Mouse (Mus musculus) liver, embryonic 13.5 days (tissue): ENCODE measurements at regions not wholly inside any gene's neighbourhood (a gene's known extent, or its start where the extent isn't known, plus 50 kb on each side); places are given as distances from the start of the nearest gene placed in this dataset.
"Not testable (repeated sequence)": the region's sequence is repeated elsewhere in the genome, so short reads cannot be mapped to it uniquely, and the experiment has no call there.

Experiments
- ATAC-seq: fragments of 200-750 bp; cut with Nextera tagmentation; 2 replicates; pipeline ENCODE4 v1.8.0; 2017; ENCODE audit warnings: low read depth, mild to moderate bottlenecking, moderate number of reproducible peaks, moderate library complexity
- DNase-seq: peaks from one replicate; pipeline ENCODE4 v3.0.0; 2022
- H3K27ac ChIP-seq: fragments of 300-500 bp; sonication (generic); 2 replicates; pipeline ENCODE4 v1.5.1; 2015; ENCODE audit warnings: moderate library complexity, mild to moderate bottlenecking, inconsistent platforms
- H3K27me3 ChIP-seq: fragments of 300-500 bp; sonication (generic); 2 replicates; pipeline ENCODE4 v1.6.1; 2015; ENCODE audit warnings: mild to moderate bottlenecking, inconsistent platforms
- H3K36me3 ChIP-seq: fragments of 300-500 bp; sonication (generic); 2 replicates; pipeline ENCODE4 v1.6.1; 2015; ENCODE audit warnings: mild to moderate bottlenecking, inconsistent platforms
- H3K4me1 ChIP-seq: fragments of 300-500 bp; sonication (generic); replicated peaks from 2 replicates; pipeline ENCODE4 v1.6.1; 2015; ENCODE audit warnings: inconsistent platforms
- H3K4me2 ChIP-seq: fragments of 300-500 bp; sonication (generic); 2 replicates; pipeline ENCODE4 v1.6.1; 2015; ENCODE audit warnings: inconsistent platforms, mild to moderate bottlenecking, moderate library complexity
- H3K4me3 ChIP-seq: fragments of 300-500 bp; sonication (generic); replicated peaks from 2 replicates; pipeline ENCODE4 v1.5.1; 2015; ENCODE audit warnings: mild to moderate bottlenecking, inconsistent platforms
- H3K9ac ChIP-seq: fragments of 300-500 bp; sonication (generic); 2 replicates; pipeline ENCODE4 v1.6.1; 2015; ENCODE audit warnings: mild to moderate bottlenecking, inconsistent platforms
- H3K9me3 ChIP-seq: fragments of 300-500 bp; sonication (generic); replicated peaks from 2 replicates; pipeline ENCODE4 v1.6.1; 2016; ENCODE audit warnings: inconsistent platforms
- WGBS: fragments of 180-500 bp; shearing (Covaris S2); methylation state at CpG from one replicate; pipeline ENCODE4 v1.1.7; 2015; ENCODE audit not compliant: insufficient replicate concordance; 5-methylcytosine and 5-hydroxymethylcytosine counted together

GRCm38 (mm10) chr6:50823220-50823910, 169.1 kb upstream of the Npvf start:
- H3K9me3 ChIP-seq: no peaks in the 10 kb centered on the region; the same call in 1 of the 2 replicates
- H3K9ac ChIP-seq: no peak overlapping the region
- ATAC-seq (no peak), DNase-seq (no peak)
- peaks cover 33% of the 10 kb centered on the region for H3K27me3 ChIP-seq
- no peak overlapping the region for H3K4me3 ChIP-seq
- no peak overlapping the region for H3K27ac ChIP-seq
- H3K4me2 ChIP-seq: no peak overlapping the region
- no peaks in the 10 kb centered on the region for H3K4me1 ChIP-seq
- WGBS: 6% methylated on average over 18 of the region's 18 CpGs
- no peaks in the 10 kb centered on the region for H3K36me3 ChIP-seq

DNA sequence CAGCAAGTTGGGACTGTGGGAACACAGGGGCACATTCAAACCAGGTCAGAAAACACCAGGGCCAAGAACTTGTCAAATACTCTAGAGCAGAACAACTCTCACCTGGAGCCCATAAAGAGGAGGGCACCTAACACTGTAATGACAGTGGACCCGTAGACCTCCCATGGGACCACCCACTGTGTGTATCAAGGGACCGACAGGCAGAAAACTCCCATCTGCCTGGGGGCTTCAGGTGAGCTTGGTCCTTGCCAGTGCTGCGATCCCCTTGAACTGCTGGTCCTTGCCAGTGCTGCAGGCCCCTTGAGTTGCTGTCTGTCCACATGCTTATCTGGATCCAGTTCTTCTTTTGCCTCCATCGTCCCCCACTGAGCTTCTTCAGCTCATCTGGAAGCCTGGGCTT, 170.2 kb upstream of the Npvf start:
- no peak overlapping the region for H3K4me3 ChIP-seq
- 55% methylated on average over 4 of the region's 4 CpGs for WGBS
- H3K9me3 ChIP-seq: no peaks in the 10 kb centered on the region; the same call in 1 of the 2 replicates
- H3K9ac ChIP-seq: no peak overlapping the region
- no peak overlapping the region for H3K4me2 ChIP-seq
- H3K27me3 ChIP-seq: peaks cover 33% of the 10 kb centered on the region
- H3K36me3 ChIP-seq: no peaks in the 10 kb centered on the region
- H3K27ac ChIP-seq: no peak overlapping the region
- H3K4me1 ChIP-seq: no peaks in the 10 kb centered on the region
- DNase-seq: no peak
- ATAC-seq: no peak

- H3K9ac ChIP-seq: no peak overlapping the region
- H3K9me3 ChIP-seq: no peaks in the 10 kb centered on the region; the same call in 1 of the 2 replicates
- H3K36me3 ChIP-seq: no peaks in the 10 kb centered on the region
- no peak for ATAC-seq
- no peak for DNase-seq
- H3K4me3 ChIP-seq: no peak overlapping the region
- no peaks in the 10 kb centered on the region for H3K4me1 ChIP-seq
- WGBS: 59% methylated on average over 5 of the region's 5 CpGs
- H3K27me3 ChIP-seq: no peaks in the 10 kb centered on the region
- no peak overlapping the region for H3K4me2 ChIP-seq
- no peak overlapping the region for H3K27ac ChIP-seq
These were observed 177.5 kb upstream of the Npvf start for GRCm38 (mm10) chr6:50831725-50832124.

GRCm38 (mm10) chr6:50835997-50836625, 181.9 kb upstream of the Npvf start:
- Histone ChIP-seq H3K4me3 (no peak overlapping the region), H3K27ac (no peak overlapping the region), H3K27me3 (no peaks in the 10 kb centered on the region), H3K9me3 (no peaks in the 10 kb centered on the region), H3K36me3 (no peaks in the 10 kb centered on the region), H3K9ac (no peak overlapping the region), H3K4me2 (no peak overlapping the region), H3K4me1 (no peaks in the 10 kb centered on the region)
- ATAC-seq (no peak), DNase-seq (no peak)
- WGBS: 53% methylated on average over 6 of the region's 6 CpGs

- Histone ChIP-seq H3K4me2 (no peak overlapping the region), H3K9me3 (no peaks in the 10 kb centered on the region), H3K4me3 (no peak overlapping the region), H3K27me3 (no peaks in the 10 kb centered on the region), H3K27ac (no peak overlapping the region), H3K36me3 (no peaks in the 10 kb centered on the region), H3K9ac (no peak overlapping the region), H3K4me1 (no peaks in the 10 kb centered on the region)
- DNase-seq: no peak
- WGBS: 64% methylated on average over 9 of the region's 9 CpGs
- no peak for ATAC-seq
These were observed 186.6 kb upstream of the Npvf start for GRCm38 (mm10) chr6:50840826-50841225.

GRCm38 (mm10) chr6:50845246-50845645, 191.0 kb upstream of the Npvf start:
- not testable (repeated sequence) for H3K27me3 ChIP-seq, H3K4me3 ChIP-seq, ATAC-seq, H3K4me1 ChIP-seq, DNase-seq, H3K27ac ChIP-seq, H3K4me2 ChIP-seq, H3K9ac ChIP-seq, H3K9me3 ChIP-seq, H3K36me3 ChIP-seq
- WGBS: 45% methylated on average over 2 of the region's 2 CpGs

GRCm38 (mm10) chr6:50846740-50847516, 192.7 kb upstream of the Npvf start:
- Histone ChIP-seq H3K4me1 (no peaks in the 10 kb centered on the region), H3K27me3 (peaks cover under 1% of the 10 kb centered on the region; the same call in 1 of the 2 replicates), H3K9ac (no peak overlapping the region), H3K4me3 (no peak overlapping the region), H3K4me2 (no peak overlapping the region), H3K36me3 (no peaks in the 10 kb centered on the region), H3K9me3 (no peaks in the 10 kb centered on the region), H3K27ac (no peak overlapping the region)
- DNase-seq (no peak), ATAC-seq (no peak)
- 60% methylated on average over 18 of the region's 18 CpGs for WGBS

GRCm38 (mm10) chr6:50847548-50847947, 193.3 kb upstream of the Npvf start:
- 57% methylated on average over 7 of the region's 7 CpGs for WGBS
- Histone ChIP-seq H3K27me3 (peaks cover 3% of the 10 kb centered on the region; the same call in 1 of the 2 replicates), H3K9me3 (no peaks in the 10 kb centered on the region)

DNA sequence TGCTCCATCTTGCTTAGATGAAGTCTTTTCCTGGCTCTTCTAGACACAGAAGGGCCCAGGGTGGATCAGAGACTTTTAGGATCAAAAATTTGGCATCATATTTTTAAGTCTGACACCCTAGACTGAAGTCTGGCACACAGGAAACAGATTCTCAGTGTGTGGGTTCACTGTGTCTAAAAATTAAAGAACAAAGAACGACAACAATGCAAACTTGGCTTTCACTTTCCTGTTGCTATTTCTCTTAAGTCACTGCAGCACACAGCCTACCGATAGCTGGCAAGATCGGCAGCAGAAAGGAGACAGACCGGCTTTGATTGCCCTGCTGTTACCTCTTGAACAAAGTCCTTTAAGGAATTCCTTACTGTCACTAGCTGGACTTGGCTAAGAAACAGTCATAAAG, 204.9 kb upstream of the Npvf start:
- H3K4me3 ChIP-seq: no peak overlapping the region
- H3K27me3 ChIP-seq: no peaks in the 10 kb centered on the region
- WGBS: 62% methylated on average over 4 of the region's 4 CpGs
- no peaks in the 10 kb centered on the region for H3K4me1 ChIP-seq
- no peak for DNase-seq
- no peaks in the 10 kb centered on the region for H3K36me3 ChIP-seq
- H3K27ac ChIP-seq: no peak overlapping the region
- no peak overlapping the region for H3K4me2 ChIP-seq
- H3K9ac ChIP-seq: no peak overlapping the region
- no peak for ATAC-seq
- H3K9me3 ChIP-seq: no peaks in the 10 kb centered on the region

More at GRCm38 (mm10) chr6:50847548-50847947, 193.3 kb upstream of the Npvf start:
- DNase-seq (no peak), ATAC-seq (no peak)
- Histone ChIP-seq H3K4me1 (no peaks in the 10 kb centered on the region), H3K4me3 (no peak overlapping the region), H3K9ac (no peak overlapping the region), H3K36me3 (no peaks in the 10 kb centered on the region), H3K27ac (no peak overlapping the region), H3K4me2 (no peak overlapping the region)

DNA sequence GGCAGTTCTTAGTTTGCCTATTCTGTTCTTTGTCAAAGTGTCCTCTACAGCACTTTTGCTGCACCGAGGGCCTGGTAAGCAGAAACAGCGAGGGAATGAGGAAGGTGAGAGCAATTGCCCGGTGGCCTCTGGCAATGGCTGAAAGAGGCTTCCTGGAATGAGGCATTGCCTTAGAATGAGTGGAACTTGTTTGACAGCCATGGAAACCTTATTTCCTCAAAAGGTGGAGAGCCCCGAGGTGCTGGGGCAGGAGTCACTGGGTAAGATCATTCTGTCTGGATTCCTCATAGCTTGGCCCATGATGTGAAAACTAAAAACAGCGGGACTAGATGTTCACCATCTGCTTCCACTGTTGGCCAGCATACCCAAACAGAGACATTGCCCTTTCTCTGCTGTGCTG, 223.8 kb upstream of the Npvf start:
- Histone ChIP-seq H3K4me1 (peaks cover 6% of the 10 kb centered on the region), H3K9ac (no peak overlapping the region), H3K4me2 (no peak overlapping the region), H3K36me3 (no peaks in the 10 kb centered on the region), H3K9me3 (no peaks in the 10 kb centered on the region), H3K4me3 (no peak overlapping the region), H3K27ac (no peak overlapping the region), H3K27me3 (peaks cover 9% of the 10 kb centered on the region; the same call in 1 of the 2 replicates)
- WGBS: 57% methylated on average over 5 of the region's 5 CpGs
- no peak for ATAC-seq
- no peak for DNase-seq

GRCm38 (mm10) chr6:50882298-50882697, 228.1 kb upstream of the Npvf start:
- H3K36me3 ChIP-seq: no peaks in the 10 kb centered on the region
- no peaks in the 10 kb centered on the region for H3K9me3 ChIP-seq
- 16% methylated on average over 3 of the region's 3 CpGs for WGBS
- H3K4me2 ChIP-seq: no peak overlapping the region
- H3K4me3 ChIP-seq: no peak overlapping the region
- H3K27me3 ChIP-seq: peaks cover 12% of the 10 kb centered on the region; the same call in 1 of the 2 replicates
- H3K9ac ChIP-seq: no peak overlapping the region
- peaks cover 6% of the 10 kb centered on the region for H3K4me1 ChIP-seq
- DNase-seq: no peak
- no peak overlapping the region for H3K27ac ChIP-seq
- no peak for ATAC-seq
